Mouse (Mus musculus): Measurements from ENCODE around the gene Ly75.

DNA sequence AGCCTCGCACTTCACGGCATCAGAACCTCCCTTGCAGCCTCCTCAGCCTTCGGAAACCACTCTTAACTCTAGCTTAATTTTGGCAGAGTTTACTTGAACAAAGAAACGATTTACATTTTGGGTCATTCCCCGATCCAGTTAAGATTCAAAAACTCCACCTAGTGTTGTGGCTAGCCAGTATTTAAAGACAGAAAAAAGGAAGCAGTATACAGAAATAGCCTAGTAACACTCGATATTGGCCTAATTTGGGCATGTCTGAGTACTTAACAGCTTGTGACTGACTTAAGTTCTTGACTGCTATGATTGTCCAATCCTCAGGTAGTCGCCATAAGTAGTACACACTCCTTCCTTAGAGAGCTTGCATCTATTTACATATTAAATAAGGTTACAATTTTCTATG is 56.2 kb downstream of the Ly75 start:
- no peak for TF ChIP-seq CTCF (IDR thresholded peaks at IDR 0.05; ENCODE audit: low read depth)
- TF ChIP-seq EP300 (IDR thresholded peaks at IDR 0.05; ENCODE audit: low read depth) = no peak
